Mouse (Mus musculus) midbrain, postnatal 0 days (tissue): ENCODE measurements at regions not wholly inside any gene's neighbourhood (a gene's known extent, or its start where the extent isn't known, plus 50 kb on each side); places are given as distances from the start of the nearest gene placed in this dataset.

Experiments used
- ATAC-seq: fragments of 200-750 bp; cut with Nextera tagmentation; 2 replicates; pipeline ENCODE4 v1.8.0; 2017; ENCODE audit warnings: moderate number of reproducible peaks, mild to moderate bottlenecking, moderate TSS enrichment, moderate library complexity; ENCODE audit not compliant: low FRiP score
- DNase-seq: peaks from one replicate; pipeline ENCODE4 v3.0.0-alpha.2; 2015; ENCODE audit warnings: low spot score
- H3K27ac ChIP-seq: fragments of 300-500 bp; sonication (generic); 2 replicates; pipeline ENCODE4 v1.5.1; 2014; ENCODE audit warnings: low read depth, mild to moderate bottlenecking, low read length, mixed read lengths
- H3K27me3 ChIP-seq: fragments of 300-500 bp; sonication (generic); 2 replicates; pipeline ENCODE4 v1.6.1; 2014; ENCODE audit warnings: low read length, control low read depth, mixed read lengths; ENCODE audit not compliant: insufficient read depth
- H3K36me3 ChIP-seq: fragments of 300-500 bp; sonication (generic); 2 replicates; pipeline ENCODE4 v1.6.1; 2014; ENCODE audit warnings: low read length, control low read depth, mixed read lengths; ENCODE audit not compliant: insufficient read depth
- H3K4me1 ChIP-seq: fragments of 300-500 bp; sonication (generic); 2 replicates; pipeline ENCODE4 v1.6.1; 2014; ENCODE audit warnings: mild to moderate bottlenecking, control low read depth, antibody characterized with exemption, low read length, mixed read lengths; ENCODE audit not compliant: insufficient read depth
- H3K4me2 ChIP-seq: fragments of 300-500 bp; sonication (generic); 2 replicates; pipeline ENCODE4 v1.6.1; 2014; ENCODE audit warnings: low read depth, mild to moderate bottlenecking, low read length, mixed read lengths; ENCODE audit not compliant: poor library complexity, severe bottlenecking
- H3K4me3 ChIP-seq: fragments of 300-500 bp; sonication (generic); 2 replicates; pipeline ENCODE4 v1.5.1; 2014; ENCODE audit warnings: low read depth, mild to moderate bottlenecking, low read length, moderate library complexity
- H3K9ac ChIP-seq: fragments of 300-500 bp; sonication (generic); replicated peaks from 2 replicates; pipeline ENCODE4 v1.6.1; 2014; ENCODE audit warnings: mild to moderate bottlenecking, low read length, moderate library complexity, mixed read lengths; ENCODE audit not compliant: poor library complexity, severe bottlenecking
- H3K9me3 ChIP-seq: fragments of 300-500 bp; sonication (generic); 2 replicates; pipeline ENCODE4 v1.6.1; 2016; ENCODE audit warnings: low read length, control low read depth
- CTCF ChIP-seq: IDR thresholded peaks from 2 replicates; pipeline ENCODE4 v1.5.1; 2016; ENCODE audit warnings: antibody characterized with exemption, mild to moderate bottlenecking
- WGBS: fragments of 180-500 bp; shearing (Covaris S2); extraction: QIAGEN DNeasy Blood & Tissue Kit; methylation state at CpG from one replicate; pipeline ENCODE4 v1.1.7; 2014; 5-methylcytosine and 5-hydroxymethylcytosine counted together

DNA sequence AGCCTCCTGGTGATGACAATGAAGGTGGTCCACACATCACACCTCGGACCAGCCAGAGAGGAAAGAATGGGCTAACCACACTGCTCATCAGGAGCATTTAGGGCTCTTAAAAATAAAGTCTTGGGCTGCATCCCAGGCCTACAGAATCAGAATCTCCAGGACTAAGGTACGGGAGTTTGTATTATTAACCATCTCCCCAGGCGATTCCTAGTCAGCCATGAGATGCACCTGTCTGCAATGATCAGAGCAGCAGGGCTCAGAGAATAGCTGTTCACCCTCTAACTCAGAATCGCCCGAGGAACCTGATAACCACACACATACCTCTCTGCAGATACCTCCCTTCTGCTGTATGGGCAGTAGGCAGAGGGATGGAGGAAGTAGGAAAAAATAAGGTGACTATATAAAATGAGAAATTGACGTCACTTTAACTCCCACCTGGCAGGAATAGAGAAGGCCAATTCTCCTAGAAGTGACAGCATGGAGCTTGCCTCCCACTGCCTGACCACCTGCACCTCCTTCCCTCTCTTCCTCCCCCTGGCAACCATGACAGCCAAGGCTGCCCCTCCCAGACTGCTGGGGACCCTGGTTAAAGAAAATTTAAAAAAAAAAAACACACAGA, 401.5 kb upstream of the Rps6ka3 start:
- Histone ChIP-seq H3K27me3 (no peaks in the 10 kb centered on the region), H3K4me2 (no peak overlapping the region), H3K9ac (no peak overlapping the region), H3K36me3 (no peaks in the 10 kb centered on the region), H3K27ac (no peak overlapping the region), H3K4me1 (no peaks in the 10 kb centered on the region), H3K9me3 (no peaks in the 10 kb centered on the region), H3K4me3 (no peak overlapping the region)
- DNase-seq (peak; percentile 1), ATAC-seq (no peak)
- 82% methylated on average over 6 of the region's 6 CpGs for WGBS
- no peak for TF ChIP-seq CTCF

- whole genome bisulfite sequencing: 63% methylated on average over 3 of the region's 3 CpGs
- Histone ChIP-seq H3K4me2 (no peak overlapping the region), H3K4me1 (no peaks in the 10 kb centered on the region), H3K36me3 (no peaks in the 10 kb centered on the region), H3K27me3 (no peaks in the 10 kb centered on the region), H3K9me3 (no peaks in the 10 kb centered on the region), H3K27ac (no peak overlapping the region), H3K9ac (no peak overlapping the region), H3K4me3 (no peak overlapping the region)
- ATAC-seq (no peak), DNase-seq (no peak)
- TF ChIP-seq CTCF: no peak
Observed at GRCm38 (mm10) chrX:158813811-158814210, 396.3 kb upstream of the Rps6ka3 start.

DNA sequence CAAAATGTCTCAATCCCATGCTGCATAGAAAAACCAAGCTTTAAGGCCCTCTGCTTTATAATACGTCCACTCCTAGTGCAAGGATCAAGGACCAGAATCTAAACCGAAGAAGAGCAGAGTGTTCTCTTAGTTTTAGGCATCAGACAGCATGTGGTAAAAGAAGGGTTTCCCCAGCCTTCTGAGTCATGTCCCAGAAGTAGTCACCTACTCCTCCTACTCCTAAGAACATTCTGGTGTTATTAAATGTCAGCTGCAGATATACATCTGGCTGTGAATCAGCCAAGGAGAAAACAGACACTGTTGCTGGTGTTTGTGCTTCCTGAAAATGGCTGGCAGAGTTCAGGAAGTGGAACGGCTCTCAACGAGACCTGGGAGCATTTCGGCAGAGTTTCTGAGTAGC, 372.6 kb upstream of the Rps6ka3 start:
- WGBS: 92% methylated on average over 5 of the region's 5 CpGs

DNA sequence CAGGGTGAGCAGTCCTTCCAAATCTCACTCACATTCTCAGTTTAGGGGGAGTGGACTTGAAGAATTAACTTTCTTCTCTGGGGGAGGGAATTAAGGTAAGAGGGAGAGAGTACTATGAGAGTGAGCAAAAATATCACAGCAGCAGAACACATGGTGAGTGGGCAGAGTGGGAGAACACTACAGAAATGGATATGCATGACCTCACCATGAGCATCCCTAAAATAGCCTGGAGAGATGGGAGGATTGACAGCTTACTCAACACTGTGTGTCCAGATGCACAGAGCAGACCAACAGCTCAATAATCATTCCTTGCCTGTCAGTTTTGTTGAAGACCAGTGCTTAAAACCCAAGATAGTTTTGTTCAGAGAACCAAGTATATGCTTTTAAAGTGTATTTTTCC, 357.8 kb upstream of the Rps6ka3 start:
- H3K9me3 ChIP-seq: no peaks in the 10 kb centered on the region
- no peak overlapping the region for H3K9ac ChIP-seq
- H3K4me3 ChIP-seq: no peak overlapping the region
- TF ChIP-seq CTCF: no peak
- no peak for ATAC-seq
- H3K36me3 ChIP-seq: no peaks in the 10 kb centered on the region
- no peaks in the 10 kb centered on the region for H3K4me1 ChIP-seq
- no peak overlapping the region for H3K4me2 ChIP-seq
- H3K27me3 ChIP-seq: no peaks in the 10 kb centered on the region
- H3K27ac ChIP-seq: no peak overlapping the region
- DNase-seq: no peak

More for the DNA sequence above, 372.6 kb upstream of the Rps6ka3 start:
- no peak for DNase-seq
- no peak for ATAC-seq
- no peaks in the 10 kb centered on the region for H3K4me1 ChIP-seq
- H3K4me3 ChIP-seq: no peak overlapping the region
- no peak overlapping the region for H3K4me2 ChIP-seq
- no peaks in the 10 kb centered on the region for H3K9me3 ChIP-seq
- no peak overlapping the region for H3K9ac ChIP-seq
- no peaks in the 10 kb centered on the region for H3K27me3 ChIP-seq
- no peaks in the 10 kb centered on the region for H3K36me3 ChIP-seq
- no peak overlapping the region for H3K27ac ChIP-seq
- no peak for TF ChIP-seq CTCF
